Comparison of ENCODE assay signal across 8 mouse cellular contexts in genomic region chr10:92721771-92722619, GRCm38 (mm10). TPM values are rescaled to one million over a fixed set of nuclear protein-coding genes. Genes with fewer than 3 reads are reported as not detected.
DNase-seq lines count a peak whose midpoint lies in the region; ATAC-seq and TF ChIP-seq lines count a peak whose summit lies in the region.

Nedd1 (minus strand) TSS chr10:92722420.

- WGBS in heart, embryonic 12.5 days, result 0% methylated on average over 56 of the region's 57 CpGs
- under 1% methylated on average over 51 of the region's 57 CpGs for WGBS in kidney, postnatal 0 days
- under 1% methylated on average over 57 of the region's 57 CpGs for WGBS in liver, embryonic 11.5 days
- WGBS in stomach, embryonic 14.5 days, result under 1% methylated on average over 57 of the region's 57 CpGs

- DNase-seq in brain, embryonic 14.5 days (ENCODE audit: low read depth), result peak; percentile 95
- peak; percentile 94 for DNase-seq in kidney, postnatal 0 days (ENCODE audit: low spot score)
- peak; percentile 98 for DNase-seq in liver, embryonic 11.5 days (ENCODE audit: low spot score)
- DNase-seq in naive thymus-derived CD4-positive, alpha-beta T cell, adult 2 months (ENCODE audit: low read depth), result peak; percentile 96

- peaks cover 4% of the 10 kb centered on the region; the same call in 1 of the 2 replicates for H3K9me3 ChIP-seq in erythroblast, embryonic 14.5 days (ENCODE audit: control insufficient read depth, low read length)
- peaks cover 4% of the 10 kb centered on the region; the same call in 1 of the 2 replicates for H3K9me3 ChIP-seq in heart, embryonic 12.5 days (replicated peaks)
- H3K9me3 ChIP-seq in kidney, postnatal 0 days (replicated peaks; ENCODE audit: low read length), result no peaks in the 10 kb centered on the region
- peaks cover 2% of the 10 kb centered on the region; the same call in 1 of the 2 replicates for H3K9me3 ChIP-seq in liver, embryonic 11.5 days (ENCODE audit: control insufficient read depth, low read length)
- no peaks in the 10 kb centered on the region for H3K9me3 ChIP-seq in stomach, embryonic 14.5 days (ENCODE audit: control insufficient read depth, low read depth, low read length)

- peaks cover 12% of the 10 kb centered on the region for H3K36me3 ChIP-seq in C2C12 (ENCODE audit: control insufficient read depth, insufficient read depth)
- peaks cover 32% of the 10 kb centered on the region for H3K36me3 ChIP-seq in erythroblast, embryonic 14.5 days (ENCODE audit: control insufficient read depth)
- peaks cover 6% of the 10 kb centered on the region; the same call in 1 of the 2 replicates for H3K36me3 ChIP-seq in heart, embryonic 12.5 days
- H3K36me3 ChIP-seq in kidney, postnatal 0 days (ENCODE audit: insufficient read depth, low read length), result no peaks in the 10 kb centered on the region
- peaks cover 5% of the 10 kb centered on the region; the same call in 1 of the 2 replicates for H3K36me3 ChIP-seq in liver, embryonic 11.5 days (ENCODE audit: control insufficient read depth, insufficient read depth, low read length)
- peaks cover 3% of the 10 kb centered on the region; the same call in 1 of the 2 replicates for H3K36me3 ChIP-seq in stomach, embryonic 14.5 days (ENCODE audit: control insufficient read depth, insufficient read depth, low read length)

- no peak for TF ChIP-seq CTCF in C2C12 (IDR thresholded peaks at IDR 0.05; ENCODE audit: control insufficient read depth, insufficient read depth, insufficient read length)
- no peak for TF ChIP-seq CTCF in brain, embryonic 14.5 days (IDR thresholded peaks at IDR 0.05; ENCODE audit: borderline replicate concordance, extremely low read depth, insufficient read depth, insufficient read length)
- no peak for TF ChIP-seq CTCF in kidney, postnatal 0 days (IDR thresholded peaks at IDR 0.05; ENCODE audit: low read depth)

- no peaks in the 10 kb centered on the region for H3K27me3 ChIP-seq in C2C12 (ENCODE audit: control insufficient read depth, insufficient read depth, insufficient read length)
- no peaks in the 10 kb centered on the region for H3K27me3 ChIP-seq in erythroblast, embryonic 14.5 days (ENCODE audit: control insufficient read depth)
- no peaks in the 10 kb centered on the region for H3K27me3 ChIP-seq in heart, embryonic 12.5 days (replicated peaks)
- no peaks in the 10 kb centered on the region for H3K27me3 ChIP-seq in kidney, postnatal 0 days (ENCODE audit: insufficient read depth, low read length)
- H3K27me3 ChIP-seq in liver, embryonic 11.5 days (replicated peaks; ENCODE audit: control insufficient read depth, insufficient read depth, low read length), result no peaks in the 10 kb centered on the region
- no peaks in the 10 kb centered on the region for H3K27me3 ChIP-seq in stomach, embryonic 14.5 days (ENCODE audit: control insufficient read depth, insufficient read depth, low read length)

- H3K9ac ChIP-seq in heart, embryonic 12.5 days, result peak within 1 kb of the TSS; percentile 96
- H3K9ac ChIP-seq in kidney, postnatal 0 days (ENCODE audit: low read depth, low read length), result peak within 1 kb of the TSS; percentile 76
- H3K9ac ChIP-seq in liver, embryonic 11.5 days (ENCODE audit: low read depth, low read length), result peak within 1 kb of the TSS; percentile 96
- peak within 1 kb of the TSS; percentile 82 for H3K9ac ChIP-seq in stomach, embryonic 14.5 days (replicated peaks; ENCODE audit: low read depth, low read length)

- peak within 1 kb of the TSS; percentile 90 for H3K4me2 ChIP-seq in heart, embryonic 12.5 days
- H3K4me2 ChIP-seq in kidney, postnatal 0 days (ENCODE audit: low read length), result peak within 1 kb of the TSS; percentile 61
- H3K4me2 ChIP-seq in liver, embryonic 11.5 days, result peak within 1 kb of the TSS; percentile 61
- peak within 1 kb of the TSS; percentile 58 for H3K4me2 ChIP-seq in stomach, embryonic 14.5 days (replicated peaks; ENCODE audit: low read depth, low read length)

- peak within 1 kb of the TSS; percentile 89 for H3ac ChIP-seq in C2C12 (ENCODE audit: control insufficient read depth, insufficient read length, low read depth)

- H3K79me3 ChIP-seq in C2C12 (ENCODE audit: low read depth), result peaks cover 11% of the 10 kb centered on the region

- peaks cover 28% of the 10 kb centered on the region for H3K4me1 ChIP-seq in erythroblast, embryonic 14.5 days (ENCODE audit: control insufficient read depth)
- peaks cover 18% of the 10 kb centered on the region for H3K4me1 ChIP-seq in heart, embryonic 12.5 days (replicated peaks)
- no peaks in the 10 kb centered on the region for H3K4me1 ChIP-seq in kidney, postnatal 0 days (replicated peaks; ENCODE audit: insufficient read depth, low read length)
- H3K4me1 ChIP-seq in liver, embryonic 11.5 days (replicated peaks; ENCODE audit: control insufficient read depth, insufficient read depth, low read length), result peaks cover 7% of the 10 kb centered on the region; the same call in 1 of the 2 replicates
- no peaks in the 10 kb centered on the region for H3K4me1 ChIP-seq in stomach, embryonic 14.5 days (ENCODE audit: control insufficient read depth, insufficient read depth, low read length)

- peak; percentile 99 for ATAC-seq in heart, embryonic 12.5 days (ENCODE audit: insufficient number of reproducible peaks, low FRiP score)
- ATAC-seq in kidney, postnatal 0 days (replicated peaks; ENCODE audit: low FRiP score, low read depth), result peak; percentile 99
- peak; percentile 98 for ATAC-seq in liver, embryonic 11.5 days (replicated peaks; ENCODE audit: low FRiP score)
- ATAC-seq in stomach, embryonic 14.5 days (ENCODE audit: insufficient number of reproducible peaks, insufficient read depth, low FRiP score, low read depth), result peak; percentile 99

- peak within 1 kb of the TSS; percentile 78 for H3K4me3 ChIP-seq in C2C12 (ENCODE audit: insufficient read depth, poor library complexity, severe bottlenecking)
- H3K4me3 ChIP-seq in erythroblast, embryonic 14.5 days (replicated peaks), result peak within 1 kb of the TSS; percentile 72
- H3K4me3 ChIP-seq in heart, embryonic 12.5 days, result peak within 1 kb of the TSS; percentile 88
- H3K4me3 ChIP-seq in kidney, postnatal 0 days (replicated peaks; ENCODE audit: low read depth, low read length), result peak within 1 kb of the TSS; percentile 60
- peak within 1 kb of the TSS; percentile 87 for H3K4me3 ChIP-seq in liver, embryonic 11.5 days (ENCODE audit: low read depth, low read length)
- H3K4me3 ChIP-seq in stomach, embryonic 14.5 days (ENCODE audit: low read depth, low read length), result peak within 1 kb of the TSS; percentile 66

- TF ChIP-seq POLR2A in brain, embryonic 14.5 days (IDR thresholded peaks at IDR 0.05; ENCODE audit: borderline replicate concordance, extremely low read depth, insufficient read depth, insufficient read length, poor library complexity, severe bottlenecking), result peak; percentile 59; the same call in 1 of the 2 replicates

- H3K27ac ChIP-seq in heart, embryonic 12.5 days (ENCODE audit: poor library complexity, severe bottlenecking), result peak within 1 kb of the TSS; percentile 97
- peak within 1 kb of the TSS; percentile 88 for H3K27ac ChIP-seq in kidney, postnatal 0 days
- H3K27ac ChIP-seq in liver, embryonic 11.5 days (ENCODE audit: low read depth, low read length), result peak within 1 kb of the TSS; percentile 96
- H3K27ac ChIP-seq in stomach, embryonic 14.5 days (ENCODE audit: low read length), result peak within 1 kb of the TSS; percentile 87

- H3K79me2 ChIP-seq in C2C12 (ENCODE audit: control insufficient read depth, insufficient read depth), result peaks cover 24% of the 10 kb centered on the region

TF ChIP-seq in C2C12, 6 proteins besides CTCF, POLR2A, EP300 and RAD21:
- TF ChIP-seq MAX (IDR thresholded peaks at IDR 0.05), result no peak
- no peak for TF ChIP-seq MYOG (IDR thresholded peaks at IDR 0.05; ENCODE audit: control insufficient read depth, extremely low read depth, insufficient read length)
- no peak for TF ChIP-seq CEBPB (IDR thresholded peaks at IDR 0.05; ENCODE audit: low read depth)
- no peak for TF ChIP-seq MYOD1 (IDR thresholded peaks at IDR 0.05; ENCODE audit: control insufficient read depth, insufficient read length, low read depth)
- TF ChIP-seq FOSL1 (IDR thresholded peaks at IDR 0.05; ENCODE audit: insufficient read depth, low read length, poor library complexity, severe bottlenecking), result no peak
- no peak for TF ChIP-seq USF1 (IDR thresholded peaks at IDR 0.05; ENCODE audit: low read depth)

RNA-seq across cellular contexts. Expression of gene Nedd1, which starts in this region (rescaled TPM):
- polyA plus RNA-seq in C2C12 (2012; fragmentation: generic; extraction: Trizol), result 8.6 TPM
- polyA plus RNA-seq in brain, embryonic 14.5 days (2012; rRNA removed), result 10.5 and 12.6 TPM in 2 replicates
- polyA plus RNA-seq in erythroblast, embryonic 14.5 days (2012), result 0.26 and 0.62 TPM in 2 replicates
- polyA plus RNA-seq in heart, embryonic 12.5 days (2016; fragmentation: Nextera tagmentation; extraction: Ambion mirVana), result 52.3 and 55.0 TPM in 2 replicates
- polyA plus RNA-seq in kidney, postnatal 0 days (2015; fragmentation: Nextera tagmentation; extraction: Ambion mirVana), result 38.4 and 39.2 TPM in 2 replicates
- polyA plus RNA-seq in liver, embryonic 11.5 days (2014; fragmentation: Nextera tagmentation; extraction: Ambion mirVana), result 45.5 and 53.7 TPM in 2 replicates
- polyA plus RNA-seq in stomach, embryonic 14.5 days (2014; fragmentation: Nextera tagmentation; extraction: Ambion mirVana), result 46.5 and 47.7 TPM in 2 replicates

Comparison
In these comparisons a context has a peak if more than half of its experiments do, and no peak if none do; other contexts are left out.
1. Peak in every context shown above with its lines: DNase-seq, ATAC-seq, H3K4me3 ChIP-seq and H3K27ac ChIP-seq.